Mouse (Mus musculus): ENCODE measurements at regions not wholly inside any gene's neighbourhood (a gene's known extent, or its start where the extent isn't known, plus 50 kb on each side); places are given as distances from the start of the nearest gene placed in this dataset.

- H3K4me3 ChIP-seq: no peak overlapping the region
- no peak for DNase-seq (ENCODE audit: low spot score)
- H3K27me3 ChIP-seq (ENCODE audit: insufficient read depth, poor library complexity, severe bottlenecking): peaks cover 9% of the 10 kb centered on the region; the same call in 1 of the 2 replicates
- H3K4me1 ChIP-seq: no peaks in the 10 kb centered on the region
- no peaks in the 10 kb centered on the region for H3K36me3 ChIP-seq
- H3K9me3 ChIP-seq: no peaks in the 10 kb centered on the region
- no peak overlapping the region for H3K27ac ChIP-seq
Observed at GRCm38 (mm10) chr6:148719062-148719461, 112.2 kb downstream of the Ipo8 start.

DNA sequence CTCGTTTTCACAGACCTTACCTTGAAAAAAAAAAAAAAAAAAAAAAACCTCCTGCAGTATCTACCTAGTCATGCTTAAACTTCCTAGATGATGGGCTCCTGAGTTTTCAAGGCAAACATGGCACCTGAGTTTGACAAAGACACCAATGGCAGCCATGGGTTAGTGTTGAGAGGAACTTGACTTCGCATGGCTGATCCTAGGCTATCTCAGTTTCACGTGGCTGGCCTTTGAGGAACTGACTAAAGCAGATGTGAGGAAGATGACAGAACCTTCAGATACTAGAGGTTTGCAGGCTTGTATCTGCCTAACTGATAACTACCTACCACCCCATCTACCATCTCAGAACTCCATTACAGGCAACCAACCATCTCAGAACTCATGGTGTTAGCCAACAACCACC lies 120.9 kb downstream of the Ipo8 start:
- Histone ChIP-seq H3K4me1 (no peaks in the 10 kb centered on the region), H3K9me3 (no peaks in the 10 kb centered on the region), H3K27me3 (ENCODE audit: insufficient read depth, poor library complexity, severe bottlenecking) (no peaks in the 10 kb centered on the region), H3K4me3 (no peak overlapping the region), H3K27ac (no peak overlapping the region), H3K36me3 (no peaks in the 10 kb centered on the region)
- 74% methylated on average over 3 of the region's 3 CpGs for WGBS
- no peak for DNase-seq (ENCODE audit: low spot score)

GRCm38 (mm10) chr6:148708389-148708788 lies 122.9 kb downstream of the Ipo8 start:
- Histone ChIP-seq H3K36me3 (no peaks in the 10 kb centered on the region), H3K27me3 (ENCODE audit: insufficient read depth, poor library complexity, severe bottlenecking) (no peaks in the 10 kb centered on the region), H3K4me1 (no peaks in the 10 kb centered on the region), H3K27ac (no peak overlapping the region), H3K9me3 (no peaks in the 10 kb centered on the region), H3K4me3 (no peak overlapping the region)
- 75% methylated on average over 2 of the region's 2 CpGs for WGBS
- no peak for DNase-seq (ENCODE audit: low spot score)

GRCm38 (mm10) chr6:148705711-148706110 lies 125.6 kb downstream of the Ipo8 start:
- Histone ChIP-seq H3K27ac (no peak overlapping the region), H3K4me1 (no peaks in the 10 kb centered on the region), H3K27me3 (ENCODE audit: insufficient read depth, poor library complexity, severe bottlenecking) (no peaks in the 10 kb centered on the region), H3K9me3 (no peaks in the 10 kb centered on the region), H3K36me3 (no peaks in the 10 kb centered on the region), H3K4me3 (no peak overlapping the region)
- DNase-seq (ENCODE audit: low spot score): no peak
- WGBS: 25% methylated on average over 2 of the region's 2 CpGs

DNA sequence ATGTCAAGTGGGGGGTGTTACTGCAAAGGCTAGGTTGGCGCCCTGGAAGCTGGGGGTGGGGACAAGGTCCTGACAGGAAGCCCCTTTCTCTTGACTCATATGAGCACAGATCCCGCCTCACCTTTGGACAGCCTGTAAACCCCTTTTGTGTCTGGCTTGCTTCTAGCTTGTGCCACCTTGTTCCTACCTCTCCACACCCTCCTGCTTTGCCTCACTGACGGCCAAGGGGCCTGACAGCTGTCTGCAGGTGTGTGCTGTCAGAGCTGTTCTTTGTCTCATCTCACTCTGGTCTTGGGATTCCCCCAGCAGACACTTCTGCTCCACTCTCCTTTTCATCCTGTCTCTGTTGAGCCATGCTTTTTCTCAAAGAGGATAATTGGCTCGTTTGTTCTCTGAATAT lies 137.9 kb downstream of the Ipo8 start:
- no peak overlapping the region for H3K27ac ChIP-seq
- peaks cover 9% of the 10 kb centered on the region; the same call in 1 of the 2 replicates for H3K4me1 ChIP-seq
- no peak overlapping the region for H3K4me3 ChIP-seq
- no peaks in the 10 kb centered on the region for H3K27me3 ChIP-seq (ENCODE audit: insufficient read depth, poor library complexity, severe bottlenecking)
- no peaks in the 10 kb centered on the region for H3K9me3 ChIP-seq
- WGBS: 12% methylated on average over 4 of the region's 4 CpGs
- peak; percentile 93 for DNase-seq (ENCODE audit: low spot score)
- no peaks in the 10 kb centered on the region for H3K36me3 ChIP-seq

DNA sequence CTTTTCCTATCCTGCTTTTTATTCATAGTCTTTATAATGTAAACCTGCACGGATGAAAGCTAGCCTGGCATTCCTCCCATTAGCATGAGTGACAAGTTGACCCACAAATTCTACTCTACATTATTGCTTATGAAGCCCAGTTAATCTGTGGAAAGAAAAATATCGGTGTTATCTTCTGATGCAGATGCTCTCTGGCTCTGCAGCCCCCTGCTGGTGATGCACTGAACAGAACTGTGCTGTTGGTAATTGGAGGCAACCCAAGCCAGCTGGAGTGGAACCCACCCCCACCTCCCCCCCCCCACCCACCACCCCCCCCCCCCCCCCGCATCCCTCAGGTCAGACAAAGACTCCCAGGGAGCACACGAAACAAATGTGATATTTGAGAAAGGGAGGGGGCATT lies 143.5 kb downstream of the Ipo8 start:
- DNase-seq (ENCODE audit: low spot score): no peak
- no peaks in the 10 kb centered on the region for H3K9me3 ChIP-seq
- WGBS: 32% methylated on average over 3 of the region's 4 CpGs
- no peaks in the 10 kb centered on the region for H3K36me3 ChIP-seq
- no peaks in the 10 kb centered on the region for H3K4me1 ChIP-seq
- H3K27me3 ChIP-seq (ENCODE audit: insufficient read depth, poor library complexity, severe bottlenecking): no peaks in the 10 kb centered on the region
- H3K4me3 ChIP-seq: no peak overlapping the region
- H3K27ac ChIP-seq: no peak overlapping the region

- no peaks in the 10 kb centered on the region for H3K36me3 ChIP-seq
- no peak overlapping the region for H3K27ac ChIP-seq
- H3K27me3 ChIP-seq (ENCODE audit: insufficient read depth, poor library complexity, severe bottlenecking): no peaks in the 10 kb centered on the region
- 73% methylated on average over 2 of the region's 2 CpGs for WGBS
- H3K9me3 ChIP-seq: no peaks in the 10 kb centered on the region
- peaks cover 10% of the 10 kb centered on the region for H3K4me1 ChIP-seq
- no peak for DNase-seq (ENCODE audit: low spot score)
- no peak overlapping the region for H3K4me3 ChIP-seq
Observed at GRCm38 (mm10) chr6:148660152-148660551, 171.1 kb downstream of the Ipo8 start.

- Histone ChIP-seq H3K27me3 (ENCODE audit: insufficient read depth, poor library complexity, severe bottlenecking) (no peaks in the 10 kb centered on the region), H3K9me3 (no peaks in the 10 kb centered on the region), H3K27ac (no peak overlapping the region), H3K4me3 (no peak overlapping the region), H3K36me3 (no peaks in the 10 kb centered on the region), H3K4me1 (peaks cover 3% of the 10 kb centered on the region; the same call in 1 of the 2 replicates)
- DNase-seq (ENCODE audit: low spot score): no peak
- WGBS: 75% methylated on average over 3 of the region's 3 CpGs
Observed at GRCm38 (mm10) chr6:148653216-148653615, 178.1 kb downstream of the Ipo8 start.

GRCm38 (mm10) chr6:148652434-148652833 lies 178.8 kb downstream of the Ipo8 start:
- 77% methylated on average over 4 of the region's 4 CpGs for WGBS
- Histone ChIP-seq H3K36me3 (no peaks in the 10 kb centered on the region), H3K27ac (no peak overlapping the region), H3K9me3 (no peaks in the 10 kb centered on the region), H3K4me3 (no peak overlapping the region), H3K27me3 (ENCODE audit: insufficient read depth, poor library complexity, severe bottlenecking) (no peaks in the 10 kb centered on the region), H3K4me1 (no peaks in the 10 kb centered on the region)
- DNase-seq (ENCODE audit: low spot score): no peak

DNA sequence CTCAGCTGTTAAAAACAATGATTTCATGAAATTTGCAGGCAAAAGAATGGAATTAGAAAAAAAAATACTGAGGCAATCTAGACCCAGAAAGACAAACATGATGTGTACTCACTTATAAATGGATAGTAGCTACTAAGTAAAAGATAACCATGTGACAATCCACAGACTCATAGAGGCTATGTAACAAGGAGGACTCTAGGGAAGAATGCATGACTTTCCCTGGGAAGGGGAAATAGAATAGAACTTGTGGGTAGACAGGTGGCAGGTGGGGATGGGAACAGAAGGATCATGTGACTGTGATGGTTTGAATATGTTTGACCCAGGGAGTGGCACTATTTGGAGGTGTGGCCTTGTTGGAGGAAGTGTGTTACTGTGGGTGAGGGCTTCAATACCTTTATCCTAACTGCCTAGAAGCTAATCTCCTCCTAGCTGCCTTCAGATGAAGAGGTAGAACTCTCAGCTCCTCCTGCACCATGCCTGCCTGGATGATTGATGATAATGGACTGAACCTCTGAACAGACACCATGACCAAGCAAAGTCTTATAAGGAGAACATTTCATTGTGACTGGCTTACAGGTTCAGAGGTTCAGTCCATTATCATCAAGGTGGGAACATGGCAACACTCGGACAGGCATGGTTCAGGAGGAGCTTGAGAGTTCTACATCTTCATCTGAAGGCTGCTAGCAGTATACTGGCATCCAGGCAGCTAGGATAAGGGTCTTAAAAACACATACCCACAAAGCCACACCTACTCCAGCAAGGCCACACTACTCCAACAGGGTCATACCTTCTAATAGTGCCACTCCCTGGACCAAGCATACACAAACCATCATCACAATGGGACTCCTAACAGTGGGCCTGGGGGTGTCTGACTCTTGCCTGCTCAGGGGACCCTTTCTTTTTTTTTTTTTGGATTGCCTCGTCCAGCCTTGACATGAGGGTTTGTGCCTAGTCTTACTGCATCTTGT lies 183.6 kb downstream of the Ipo8 start:
- H3K9me3 ChIP-seq: no peaks in the 10 kb centered on the region
- H3K4me1 ChIP-seq: no peaks in the 10 kb centered on the region
- no peak overlapping the region for H3K4me3 ChIP-seq
- H3K27ac ChIP-seq: no peak overlapping the region
- DNase-seq (ENCODE audit: low spot score): no peak
- WGBS: 77% methylated on average over 2 of the region's 2 CpGs
- no peaks in the 10 kb centered on the region for H3K27me3 ChIP-seq (ENCODE audit: insufficient read depth, poor library complexity, severe bottlenecking)
- no peaks in the 10 kb centered on the region for H3K36me3 ChIP-seq

- no peaks in the 10 kb centered on the region for H3K4me1 ChIP-seq
- WGBS: 81% methylated on average over 1 of the region's 1 CpGs
- no peaks in the 10 kb centered on the region for H3K9me3 ChIP-seq
- H3K36me3 ChIP-seq: no peaks in the 10 kb centered on the region
- no peak overlapping the region for H3K4me3 ChIP-seq
- H3K27ac ChIP-seq: no peak overlapping the region
- no peak for DNase-seq (ENCODE audit: low spot score)
- H3K27me3 ChIP-seq (ENCODE audit: insufficient read depth, poor library complexity, severe bottlenecking): no peaks in the 10 kb centered on the region
Observed at GRCm38 (mm10) chr6:148640595-148640994, 190.7 kb downstream of the Ipo8 start.

GRCm38 (mm10) chr6:148634148-148634547 lies 190.0 kb upstream of the Tmtc1 start:
- Histone ChIP-seq H3K4me1 (no peaks in the 10 kb centered on the region), H3K9me3 (no peaks in the 10 kb centered on the region), H3K36me3 (no peaks in the 10 kb centered on the region), H3K27me3 (ENCODE audit: insufficient read depth, poor library complexity, severe bottlenecking) (no peaks in the 10 kb centered on the region), H3K4me3 (no peak overlapping the region), H3K27ac (no peak overlapping the region)
- 83% methylated on average over 2 of the region's 2 CpGs for WGBS
- DNase-seq (ENCODE audit: low spot score): no peak

DNA sequence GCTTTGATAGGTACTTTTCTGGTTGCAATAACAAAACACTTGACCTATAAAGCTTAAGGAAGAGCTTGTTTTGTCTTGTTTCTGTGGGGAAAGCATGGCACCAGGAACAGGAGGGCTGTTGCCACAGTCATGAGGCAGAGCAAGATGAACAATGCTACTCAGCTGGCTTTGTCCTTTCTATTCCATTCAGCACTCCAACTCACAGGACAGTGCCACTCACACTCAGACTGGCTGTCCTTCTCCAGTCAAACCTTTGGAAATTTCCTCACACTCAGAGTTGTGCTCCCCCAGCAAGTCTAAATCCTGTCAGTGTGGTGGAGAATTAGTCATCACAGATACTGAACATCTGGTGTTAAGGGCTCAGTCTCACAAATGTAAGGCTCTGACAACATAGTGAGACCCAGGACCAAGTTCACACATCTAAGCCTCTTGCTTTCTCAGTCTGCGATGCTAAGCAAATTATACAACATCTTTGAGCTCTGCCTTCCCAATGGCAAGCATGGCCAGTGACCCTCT lies 183.0 kb upstream of the Tmtc1 start:
- no peaks in the 10 kb centered on the region for H3K27me3 ChIP-seq (ENCODE audit: insufficient read depth, poor library complexity, severe bottlenecking)
- no peaks in the 10 kb centered on the region for H3K4me1 ChIP-seq
- DNase-seq (ENCODE audit: low spot score): peak; percentile 69
- no peaks in the 10 kb centered on the region for H3K36me3 ChIP-seq
- H3K27ac ChIP-seq: no peak overlapping the region
- no peaks in the 10 kb centered on the region for H3K9me3 ChIP-seq
- 83% methylated on average over 1 of the region's 1 CpGs for WGBS
- no peak overlapping the region for H3K4me3 ChIP-seq

All from heart, embryonic 10.5 days (tissue).